Mouse (Mus musculus) myocyte (in vitro differentiated cells): ENCODE measurements around the gene Sema7a.

Experiments
- CEBPB ChIP-seq: IDR thresholded peaks from 2 replicates; pipeline ENCODE4 v1.6.1; 2011; ENCODE audit warnings: mild to moderate bottlenecking, moderate library complexity; ENCODE audit not compliant: poor library complexity, insufficient read depth, severe bottlenecking
- E2F4 ChIP-seq: IDR thresholded peaks from one replicate; pipeline ENCODE4 v1.6.1; 2011; ENCODE audit warnings: mild to moderate bottlenecking, control low read depth, moderate library complexity; ENCODE audit not compliant: insufficient read depth
- MAX ChIP-seq: IDR thresholded peaks from one replicate; pipeline ENCODE4 v1.6.1; 2011; ENCODE audit warnings: low read depth, mild to moderate bottlenecking, control low read depth
- MYOD1 ChIP-seq, 3 experiments: IDR thresholded peaks; one replicate each; pipeline ENCODE4 v1.6.1; 2011; ENCODE audit warnings: control low read depth in 2 of 3, low read depth in 2 of 3, mild to moderate bottlenecking in 2 of 3, moderate library complexity in 1 of 3; ENCODE audit not compliant: insufficient read length in 2 of 3, control insufficient read depth in 1 of 3
- MYOG ChIP-seq, 3 experiments: IDR thresholded peaks; one replicate each; pipeline ENCODE4 v1.6.1; 2011; ENCODE audit warnings: control low read depth in 2 of 3, low read depth in 2 of 3, mild to moderate bottlenecking in 2 of 3; ENCODE audit not compliant: insufficient read length in 2 of 3, control insufficient read depth in 1 of 3, insufficient read depth in 1 of 3
- POLR2A ChIP-seq: IDR thresholded peaks from one replicate; pipeline ENCODE4 v1.6.1; 2011; ENCODE audit warnings: low read depth, mild to moderate bottlenecking, control low read depth, moderate library complexity; ENCODE audit not compliant: insufficient read length
- POLR2AphosphoS2 ChIP-seq: IDR thresholded peaks from one replicate; pipeline ENCODE4 v1.6.1; 2011; ENCODE audit warnings: low read depth, control low read depth; ENCODE audit not compliant: insufficient read length
- REST ChIP-seq: IDR thresholded peaks from one replicate; pipeline ENCODE4 v1.6.1; 2011; ENCODE audit warnings: mild to moderate bottlenecking, control low read depth, moderate library complexity; ENCODE audit not compliant: insufficient read depth, insufficient read length
- SRF ChIP-seq: IDR thresholded peaks from one replicate; pipeline ENCODE4 v1.6.1; 2011; ENCODE audit warnings: low read depth; ENCODE audit not compliant: control insufficient read depth, insufficient read length
- TCF12 ChIP-seq: IDR thresholded peaks from one replicate; pipeline ENCODE4 v1.6.1; 2011; ENCODE audit warnings: mild to moderate bottlenecking, control low read depth; ENCODE audit not compliant: poor library complexity, insufficient read depth, severe bottlenecking
- TCF3 ChIP-seq: IDR thresholded peaks from one replicate; pipeline ENCODE4 v1.6.1; 2011; ENCODE audit warnings: low read depth, control low read depth; ENCODE audit not compliant: insufficient read length
- USF1 ChIP-seq: IDR thresholded peaks from one replicate; pipeline ENCODE4 v1.6.1; 2011; ENCODE audit warnings: low read depth, mild to moderate bottlenecking, control low read depth, moderate library complexity

- TF ChIP-seq POLR2A (no peak), TCF12 (no peak), MYOD1 (IDR thresholded peaks at IDR 0.05; ENCODE audit: control insufficient read depth in 1 of 3, insufficient read length in 2 of 3, low read depth in 2 of 3) (no peak), USF1 (no peak), MYOG (IDR thresholded peaks at IDR 0.05; ENCODE audit: control insufficient read depth in 1 of 3, insufficient read depth in 1 of 3, insufficient read length in 2 of 3, low read depth in 2 of 3) (no peak), E2F4 (no peak), SRF (no peak), POLR2AphosphoS2 (no peak), MAX (no peak), TCF3 (no peak), REST (no peak), CEBPB (no peak)
Measured at GRCm38 (mm10) chr9:57998685-57999084, 58.8 kb downstream of the Sema7a start.
